Mouse (Mus musculus) intestine, postnatal 0 days (tissue): ENCODE results near the gene Gm572. TPM values are rescaled to one million over a fixed set of nuclear protein-coding genes. Genes with fewer than 3 reads are reported as not detected.

Source experiments
- ATAC-seq: fragments of 200-750 bp; cut with Nextera tagmentation; 2 replicates; pipeline ENCODE4 v1.8.0; 2017; ENCODE audit warnings: mild to moderate bottlenecking, moderate TSS enrichment, moderate library complexity
- H3K27ac ChIP-seq: fragments of 300-500 bp; sonication (generic); 2 replicates; pipeline ENCODE4 v1.5.1; 2014; ENCODE audit warnings: mild to moderate bottlenecking, low read depth, low read length, moderate library complexity
- H3K27me3 ChIP-seq: fragments of 300-500 bp; sonication (generic); replicated peaks from 2 replicates; pipeline ENCODE4 v1.6.1; 2014; ENCODE audit warnings: low read length, mixed read lengths; ENCODE audit not compliant: control insufficient read depth, insufficient read depth
- H3K36me3 ChIP-seq: fragments of 300-500 bp; sonication (generic); 2 replicates; pipeline ENCODE4 v1.6.1; 2014; ENCODE audit warnings: mild to moderate bottlenecking, moderate library complexity; ENCODE audit not compliant: control insufficient read depth, insufficient read depth
- H3K4me1 ChIP-seq: fragments of 300-500 bp; sonication (generic); replicated peaks from 2 replicates; pipeline ENCODE4 v1.6.1; 2014; ENCODE audit warnings: antibody characterized with exemption, low read length, mixed read lengths; ENCODE audit not compliant: control insufficient read depth, insufficient read depth
- H3K4me2 ChIP-seq: fragments of 300-500 bp; sonication (generic); replicated peaks from 2 replicates; pipeline ENCODE4 v1.6.1; 2014; ENCODE audit warnings: low read depth, mild to moderate bottlenecking, moderate library complexity
- H3K4me3 ChIP-seq: fragments of 300-500 bp; sonication (generic); 2 replicates; pipeline ENCODE4 v1.5.1; 2014; ENCODE audit warnings: low read depth, low read length
- H3K9ac ChIP-seq: fragments of 300-500 bp; sonication (generic); 2 replicates; pipeline ENCODE4 v1.6.1; 2014; ENCODE audit warnings: mild to moderate bottlenecking, low read depth, low read length
- H3K9me3 ChIP-seq: fragments of 300-500 bp; sonication (generic); 2 replicates; pipeline ENCODE4 v1.6.1; 2016; ENCODE audit warnings: mixed run types; ENCODE audit not compliant: control insufficient read depth
- CTCF ChIP-seq: sonication (generic); IDR thresholded peaks from 2 replicates; pipeline ENCODE4 v1.5.1; 2016; ENCODE audit warnings: low read depth, mild to moderate bottlenecking, control low read depth, antibody characterized with exemption, moderate library complexity
- WGBS: fragments of 180-500 bp; shearing (Covaris S2); extraction: QIAGEN DNeasy Blood & Tissue Kit; methylation state at CpG from one replicate; pipeline ENCODE4 v1.1.7; 2014; 5-methylcytosine and 5-hydroxymethylcytosine counted together
- polyA plus RNA-seq: library from polyadenylated mRNA; unstranded; fragments of >200 nt; fragmentation: Nextera tagmentation; extraction: Ambion mirVana; gene quantifications from 2 replicates; pipeline ENCODE4 v1.2.1, GENCODE M21; 2015

Gm572 gene
- polyA plus RNA-seq, 1 experiment from 2014 or later: not detected

DNA sequence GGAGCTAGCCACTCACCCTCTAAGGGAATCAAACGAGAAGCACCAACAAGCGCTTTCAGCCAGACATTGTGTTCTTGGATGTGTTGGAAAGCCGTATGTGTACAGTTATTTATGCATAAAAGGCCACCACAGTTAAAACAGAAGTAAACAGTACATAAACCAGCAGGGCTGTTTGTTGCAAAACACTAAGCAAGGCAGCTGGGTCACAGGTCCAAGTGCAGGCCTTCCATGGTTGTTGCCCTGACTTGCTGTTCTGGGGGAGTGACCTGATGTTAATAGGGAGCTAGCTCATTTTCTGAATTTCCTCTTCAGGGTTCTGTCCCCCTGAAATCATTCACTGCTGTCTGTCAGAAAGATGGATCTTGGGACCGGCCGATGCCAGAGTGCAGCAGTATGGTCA lies 33.3 kb upstream of the Gm572 start:
- no peak for TF ChIP-seq CTCF
- H3K9ac ChIP-seq: no peak overlapping the region

DNA sequence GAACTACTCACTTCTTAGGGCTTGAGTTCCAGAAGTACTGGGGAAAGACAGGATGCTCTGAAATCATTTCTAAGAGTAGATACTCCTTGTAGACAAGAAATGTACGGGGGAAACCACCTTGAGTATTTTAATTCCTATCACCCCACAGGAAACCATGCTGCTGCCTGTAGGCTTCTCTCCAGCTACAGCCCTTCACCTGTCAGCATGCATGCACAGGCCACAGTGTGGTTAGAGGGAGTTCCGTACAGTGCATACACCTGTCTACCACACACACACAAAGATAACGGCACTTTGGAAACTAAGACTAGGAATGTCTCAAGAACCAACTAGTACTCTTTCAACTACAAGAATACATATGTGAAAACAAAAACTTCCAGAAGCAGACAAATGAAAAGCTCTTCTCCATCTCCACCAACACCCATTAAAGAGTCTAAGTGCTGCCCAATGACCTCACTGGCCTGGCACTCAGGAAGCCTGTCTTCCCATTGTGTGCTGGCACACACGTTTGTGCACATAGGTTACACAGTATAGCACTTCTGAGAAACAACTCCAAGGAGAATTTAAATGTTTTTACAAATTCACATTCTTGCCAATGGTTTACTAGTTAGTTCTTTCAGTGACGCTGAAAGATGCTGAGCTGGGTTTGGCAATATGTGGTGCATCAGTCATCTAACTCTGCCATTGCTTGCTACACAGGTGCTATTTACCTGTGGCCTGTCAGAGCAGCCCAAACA lies 32.3 kb upstream of the Gm572 start:
- no peak for TF ChIP-seq CTCF
- Histone ChIP-seq H3K9ac (no peak overlapping the region), H3K27me3 (no peaks in the 10 kb centered on the region), H3K4me2 (no peak overlapping the region), H3K27ac (no peak overlapping the region), H3K9me3 (no peaks in the 10 kb centered on the region), H3K4me3 (no peak overlapping the region), H3K4me1 (no peaks in the 10 kb centered on the region), H3K36me3 (peaks cover 29% of the 10 kb centered on the region)
- 71% methylated on average over 5 of the region's 5 CpGs for WGBS
- ATAC-seq: no peak

More for the DNA sequence above, 33.3 kb upstream of the Gm572 start:
- Histone ChIP-seq H3K27ac (no peak overlapping the region), H3K4me1 (no peaks in the 10 kb centered on the region), H3K4me3 (no peak overlapping the region), H3K27me3 (no peaks in the 10 kb centered on the region), H3K4me2 (no peak overlapping the region), H3K36me3 (peaks cover 19% of the 10 kb centered on the region), H3K9me3 (no peaks in the 10 kb centered on the region)
- ATAC-seq: no peak
- WGBS: 78% methylated on average over 5 of the region's 5 CpGs

DNA sequence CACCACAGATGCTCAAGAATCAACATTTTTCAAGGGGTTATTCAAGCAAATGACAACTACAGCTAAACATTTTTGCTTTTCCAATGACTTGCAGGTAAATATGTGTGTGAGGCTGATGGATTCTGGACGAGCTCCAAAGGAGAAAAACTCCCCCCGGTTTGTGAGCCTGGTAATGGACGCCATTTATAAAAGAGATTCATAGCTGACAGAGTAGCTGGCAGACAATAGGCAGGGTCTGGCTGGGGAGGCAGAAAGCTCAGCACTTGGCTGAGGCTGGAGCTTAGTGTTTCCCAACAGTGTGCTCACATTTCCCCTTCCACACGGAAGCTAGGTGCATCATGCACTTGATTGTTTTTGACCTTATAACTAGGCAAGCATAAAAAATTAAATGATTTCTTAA lies 30.6 kb upstream of the Gm572 start:
- ATAC-seq: no peak
- Histone ChIP-seq H3K36me3 (peaks cover 43% of the 10 kb centered on the region), H3K27ac (no peak overlapping the region), H3K4me2 (no peak overlapping the region), H3K9me3 (no peaks in the 10 kb centered on the region), H3K4me1 (no peaks in the 10 kb centered on the region), H3K9ac (no peak overlapping the region), H3K4me3 (no peak overlapping the region), H3K27me3 (no peaks in the 10 kb centered on the region)
- WGBS: 61% methylated on average over 4 of the region's 4 CpGs
- no peak for TF ChIP-seq CTCF

DNA sequence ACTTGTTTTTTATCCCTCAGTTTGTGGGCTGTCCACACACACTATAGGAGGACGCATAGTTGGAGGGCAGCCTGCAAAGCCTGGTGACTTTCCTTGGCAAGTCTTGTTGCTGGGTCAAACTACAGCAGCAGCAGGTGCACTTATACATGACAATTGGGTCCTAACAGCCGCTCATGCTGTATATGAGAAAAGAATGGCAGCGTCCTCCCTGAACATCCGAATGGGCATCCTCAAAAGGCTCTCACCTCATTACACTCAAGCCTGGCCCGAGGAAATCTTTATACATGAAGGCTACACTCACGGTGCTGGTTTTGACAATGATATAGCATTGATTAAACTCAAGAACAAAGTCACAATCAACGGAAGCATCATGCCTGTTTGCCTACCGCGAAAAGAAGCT lies 29.4 kb upstream of the Gm572 start:
- no peak for TF ChIP-seq CTCF
- no peak for ATAC-seq
- Histone ChIP-seq H3K27me3 (no peaks in the 10 kb centered on the region), H3K4me3 (no peak overlapping the region), H3K27ac (no peak overlapping the region), H3K9ac (no peak overlapping the region), H3K36me3 (peaks cover 51% of the 10 kb centered on the region), H3K4me1 (no peaks in the 10 kb centered on the region), H3K9me3 (no peaks in the 10 kb centered on the region), H3K4me2 (no peak overlapping the region)
- WGBS: 83% methylated on average over 9 of the region's 9 CpGs

- no peaks in the 10 kb centered on the region for H3K4me1 ChIP-seq
- H3K9me3 ChIP-seq: no peaks in the 10 kb centered on the region
- TF ChIP-seq CTCF: no peak
- no peaks in the 10 kb centered on the region for H3K27me3 ChIP-seq
- H3K36me3 ChIP-seq: peaks cover 79% of the 10 kb centered on the region
- H3K9ac ChIP-seq: no peak overlapping the region
- H3K4me3 ChIP-seq: no peak overlapping the region
- 20% methylated on average over 1 of the region's 1 CpGs for WGBS
- no peak overlapping the region for H3K4me2 ChIP-seq
- ATAC-seq: no peak
- H3K27ac ChIP-seq: no peak overlapping the region
These were observed 23.3 kb upstream of the Gm572 start for GRCm38 (mm10) chr4:148619805-148620204.

- no peak for TF ChIP-seq CTCF
- WGBS: 49% methylated on average over 1 of the region's 1 CpGs
- Histone ChIP-seq H3K9me3 (no peaks in the 10 kb centered on the region), H3K36me3 (peaks cover 75% of the 10 kb centered on the region), H3K27me3 (no peaks in the 10 kb centered on the region), H3K9ac (no peak overlapping the region), H3K4me1 (no peaks in the 10 kb centered on the region), H3K4me3 (no peak overlapping the region), H3K27ac (no peak overlapping the region), H3K4me2 (no peak overlapping the region)
- ATAC-seq: no peak
These were observed 22.4 kb upstream of the Gm572 start for GRCm38 (mm10) chr4:148620718-148621117.
